Mouse (Mus musculus) thymus, adult 2 months (tissue): ENCODE measurements around the gene Igf1r.

Experiments
- CTCF ChIP-seq: fragments of 200-500 bp; IDR thresholded peaks from 2 replicates; pipeline ENCODE4 v1.5.1; 2012; ENCODE audit warnings: mild to moderate bottlenecking, control low read depth, low read length, moderate library complexity, borderline replicate concordance; ENCODE audit not compliant: control insufficient read depth, poor library complexity, insufficient read depth; ENCODE audit errors: extremely low read depth
- POLR2A ChIP-seq: fragments of 200-500 bp; IDR thresholded peaks from 2 replicates; pipeline ENCODE4 v1.6.1; 2012; ENCODE audit warnings: mild to moderate bottlenecking, low read length, control low read depth, moderate library complexity; ENCODE audit not compliant: control insufficient read depth, poor library complexity, insufficient read depth; ENCODE audit errors: extremely low read depth

- TF ChIP-seq CTCF (no peak), POLR2A (no peak)
Observed at GRCm38 (mm10) chr7:68182025-68182424, 229.4 kb downstream of the Igf1r start.
